Mouse (Mus musculus) myocyte (in vitro differentiated cells): ENCODE results near the gene Prdx1. TPM values are rescaled to one million over a fixed set of nuclear protein-coding genes. Genes with fewer than 3 reads are reported as not detected.

Source experiments
- H3K27me3 ChIP-seq: one replicate; pipeline ENCODE4 v1.6.1; 2011; ENCODE audit not compliant: control insufficient read depth, insufficient read depth, insufficient read length
- H3K36me3 ChIP-seq: one replicate; pipeline ENCODE4 v1.6.1; 2011; ENCODE audit not compliant: control insufficient read depth, insufficient read depth
- H3K4me2 ChIP-seq: one replicate; pipeline ENCODE4 v1.6.1; 2011; ENCODE audit warnings: low read depth, control low read depth
- H3K4me3 ChIP-seq: one replicate; pipeline ENCODE4 v1.5.1; 2011; ENCODE audit warnings: mild to moderate bottlenecking, control low read depth, moderate library complexity
- H3K79me2 ChIP-seq: one replicate; pipeline ENCODE4 v1.6.1; 2011; ENCODE audit not compliant: control insufficient read depth, insufficient read depth
- H3ac ChIP-seq: one replicate; pipeline ENCODE4 v1.6.1; 2011; ENCODE audit not compliant: control insufficient read depth, insufficient read length
- CEBPB ChIP-seq: IDR thresholded peaks from 2 replicates; pipeline ENCODE4 v1.6.1; 2011; ENCODE audit warnings: mild to moderate bottlenecking, moderate library complexity; ENCODE audit not compliant: poor library complexity, insufficient read depth, severe bottlenecking
- E2F4 ChIP-seq: IDR thresholded peaks from one replicate; pipeline ENCODE4 v1.6.1; 2011; ENCODE audit warnings: mild to moderate bottlenecking, control low read depth, moderate library complexity; ENCODE audit not compliant: insufficient read depth
- MAX ChIP-seq: IDR thresholded peaks from one replicate; pipeline ENCODE4 v1.6.1; 2011; ENCODE audit warnings: low read depth, mild to moderate bottlenecking, control low read depth
- MYOD1 ChIP-seq, 3 experiments: IDR thresholded peaks; one replicate each; pipeline ENCODE4 v1.6.1; 2011; ENCODE audit warnings: control low read depth in 2 of 3, low read depth in 2 of 3, mild to moderate bottlenecking in 2 of 3, moderate library complexity in 1 of 3; ENCODE audit not compliant: insufficient read length in 2 of 3, control insufficient read depth in 1 of 3
- MYOG ChIP-seq, 3 experiments: IDR thresholded peaks; one replicate each; pipeline ENCODE4 v1.6.1; 2011; ENCODE audit warnings: control low read depth in 2 of 3, low read depth in 2 of 3, mild to moderate bottlenecking in 2 of 3; ENCODE audit not compliant: insufficient read length in 2 of 3, control insufficient read depth in 1 of 3, insufficient read depth in 1 of 3
- POLR2A ChIP-seq: IDR thresholded peaks from one replicate; pipeline ENCODE4 v1.6.1; 2011; ENCODE audit warnings: low read depth, mild to moderate bottlenecking, control low read depth, moderate library complexity; ENCODE audit not compliant: insufficient read length
- POLR2AphosphoS2 ChIP-seq: IDR thresholded peaks from one replicate; pipeline ENCODE4 v1.6.1; 2011; ENCODE audit warnings: low read depth, control low read depth; ENCODE audit not compliant: insufficient read length
- REST ChIP-seq: IDR thresholded peaks from one replicate; pipeline ENCODE4 v1.6.1; 2011; ENCODE audit warnings: mild to moderate bottlenecking, control low read depth, moderate library complexity; ENCODE audit not compliant: insufficient read depth, insufficient read length
- SRF ChIP-seq: IDR thresholded peaks from one replicate; pipeline ENCODE4 v1.6.1; 2011; ENCODE audit warnings: low read depth; ENCODE audit not compliant: control insufficient read depth, insufficient read length
- TCF12 ChIP-seq: IDR thresholded peaks from one replicate; pipeline ENCODE4 v1.6.1; 2011; ENCODE audit warnings: mild to moderate bottlenecking, control low read depth; ENCODE audit not compliant: poor library complexity, insufficient read depth, severe bottlenecking
- TCF3 ChIP-seq: IDR thresholded peaks from one replicate; pipeline ENCODE4 v1.6.1; 2011; ENCODE audit warnings: low read depth, control low read depth; ENCODE audit not compliant: insufficient read length
- USF1 ChIP-seq: IDR thresholded peaks from one replicate; pipeline ENCODE4 v1.6.1; 2011; ENCODE audit warnings: low read depth, mild to moderate bottlenecking, control low read depth, moderate library complexity
- polyA plus RNA-seq: library from polyadenylated mRNA; unstranded; fragments of >200 nt; fragmentation: generic; extraction: Trizol; gene quantifications from one replicate; pipeline ENCODE4 v1.2.1, GENCODE M21; 2012; ENCODE audit warnings: missing spikeins

Gene Prdx1
- polyA plus RNA-seq, 1 experiment, result 231 TPM

GRCm38 (mm10) chr4:116645624-116646023 is 39.7 kb upstream of the Prdx1 start:
- Histone ChIP-seq H3K79me2 (peaks cover 86% of the 10 kb centered on the region), H3ac (no peak overlapping the region), H3K27me3 (no peaks in the 10 kb centered on the region), H3K4me2 (no peak overlapping the region), H3K36me3 (peaks cover 47% of the 10 kb centered on the region), H3K4me3 (no peak overlapping the region)
- TF ChIP-seq MYOD1 (IDR thresholded peaks at IDR 0.05; ENCODE audit: control insufficient read depth in 1 of 3, insufficient read length in 2 of 3, low read depth in 2 of 3), result no peak
- TF ChIP-seq SRF, result no peak
- TF ChIP-seq MAX, result no peak
- no peak for TF ChIP-seq REST
- no peak for TF ChIP-seq MYOG (IDR thresholded peaks at IDR 0.05; ENCODE audit: control insufficient read depth in 1 of 3, insufficient read depth in 1 of 3, insufficient read length in 2 of 3, low read depth in 2 of 3)

- H3K27me3 ChIP-seq, result no peaks in the 10 kb centered on the region
- peaks cover 70% of the 10 kb centered on the region for H3K79me2 ChIP-seq
- H3K36me3 ChIP-seq, result peaks cover 18% of the 10 kb centered on the region
- peak overlapping the region; percentile 79 for H3K4me3 ChIP-seq
- TF ChIP-seq REST (no peak), MYOD1 (IDR thresholded peaks at IDR 0.05; ENCODE audit: control insufficient read depth in 1 of 3, insufficient read length in 2 of 3, low read depth in 2 of 3) (no peak), MAX (no peak), MYOG (IDR thresholded peaks at IDR 0.05; ENCODE audit: control insufficient read depth in 1 of 3, insufficient read depth in 1 of 3, insufficient read length in 2 of 3, low read depth in 2 of 3) (no peak), USF1 (no peak), TCF3 (no peak), POLR2AphosphoS2 (no peak), E2F4 (no peak)
- no peak overlapping the region for H3ac ChIP-seq
- H3K4me2 ChIP-seq, result peak overlapping the region; percentile 87
Measured at GRCm38 (mm10) chr4:116649411-116649810, 35.9 kb upstream of the Prdx1 start.

- Histone ChIP-seq H3ac (peak overlapping the region; percentile 27), H3K27me3 (no peaks in the 10 kb centered on the region), H3K4me3 (peak overlapping the region; percentile 79), H3K36me3 (peaks cover 8% of the 10 kb centered on the region), H3K79me2 (peaks cover 60% of the 10 kb centered on the region), H3K4me2 (peak overlapping the region; percentile 87)
- TF ChIP-seq CEBPB, result no peak
- no peak for TF ChIP-seq MYOG (IDR thresholded peaks at IDR 0.05; ENCODE audit: control insufficient read depth in 1 of 3, insufficient read depth in 1 of 3, insufficient read length in 2 of 3, low read depth in 2 of 3)
- no peak for TF ChIP-seq REST
- TF ChIP-seq USF1, result no peak
- no peak for TF ChIP-seq POLR2A
- no peak for TF ChIP-seq POLR2AphosphoS2
- TF ChIP-seq TCF12, result no peak
- no peak for TF ChIP-seq TCF3
- no peak for TF ChIP-seq SRF
- TF ChIP-seq E2F4, result no peak
- no peak for TF ChIP-seq MAX
Measured at GRCm38 (mm10) chr4:116650365-116650764, 35.0 kb upstream of the Prdx1 start.

GRCm38 (mm10) chr4:116650924-116651796 is 34.2 kb upstream of the Prdx1 start, which contains the start of gene Akr1a1:
Gene Akr1a1 (minus strand): TSS chr4:116651680.
- H3K4me3 ChIP-seq, result peak within 1 kb of the TSS; percentile 79
- H3K4me2 ChIP-seq, result peak within 1 kb of the TSS; percentile 98
- peaks cover 52% of the 10 kb centered on the region for H3K79me2 ChIP-seq
- peaks cover 7% of the 10 kb centered on the region for H3K36me3 ChIP-seq
- TF ChIP-seq REST (no peak), TCF3 (no peak), E2F4 (no peak), USF1 (no peak), SRF (no peak), POLR2AphosphoS2 (peak; percentile 66), POLR2A (peak; percentile 76), TCF12 (no peak)
- H3ac ChIP-seq, result peak within 1 kb of the TSS; percentile 27
- H3K27me3 ChIP-seq, result no peaks in the 10 kb centered on the region

- Histone ChIP-seq H3K36me3 (peaks cover 7% of the 10 kb centered on the region), H3ac (peak overlapping the region; percentile 27), H3K79me2 (peaks cover 46% of the 10 kb centered on the region), H3K4me2 (peak overlapping the region; percentile 98), H3K4me3 (peak overlapping the region; percentile 79), H3K27me3 (no peaks in the 10 kb centered on the region)
- TF ChIP-seq POLR2AphosphoS2, result no peak
- TF ChIP-seq CEBPB, result no peak
- no peak for TF ChIP-seq E2F4
- no peak for TF ChIP-seq USF1
- no peak for TF ChIP-seq MAX
- TF ChIP-seq MYOG (IDR thresholded peaks at IDR 0.05; ENCODE audit: control insufficient read depth in 1 of 3, insufficient read depth in 1 of 3, insufficient read length in 2 of 3, low read depth in 2 of 3), result no peak
Measured at GRCm38 (mm10) chr4:116651797-116652135, 33.6 kb upstream of the Prdx1 start.
